Mouse (Mus musculus) layer of hippocampus, adult 11-12 months (tissue): ENCODE measurements around the gene Drd4.

Experiments
- DNase-seq: peaks from one replicate; pipeline ENCODE4 v3.0.0; 2022; ENCODE audit warnings: low spot score

The Drd4 gene

DNA sequence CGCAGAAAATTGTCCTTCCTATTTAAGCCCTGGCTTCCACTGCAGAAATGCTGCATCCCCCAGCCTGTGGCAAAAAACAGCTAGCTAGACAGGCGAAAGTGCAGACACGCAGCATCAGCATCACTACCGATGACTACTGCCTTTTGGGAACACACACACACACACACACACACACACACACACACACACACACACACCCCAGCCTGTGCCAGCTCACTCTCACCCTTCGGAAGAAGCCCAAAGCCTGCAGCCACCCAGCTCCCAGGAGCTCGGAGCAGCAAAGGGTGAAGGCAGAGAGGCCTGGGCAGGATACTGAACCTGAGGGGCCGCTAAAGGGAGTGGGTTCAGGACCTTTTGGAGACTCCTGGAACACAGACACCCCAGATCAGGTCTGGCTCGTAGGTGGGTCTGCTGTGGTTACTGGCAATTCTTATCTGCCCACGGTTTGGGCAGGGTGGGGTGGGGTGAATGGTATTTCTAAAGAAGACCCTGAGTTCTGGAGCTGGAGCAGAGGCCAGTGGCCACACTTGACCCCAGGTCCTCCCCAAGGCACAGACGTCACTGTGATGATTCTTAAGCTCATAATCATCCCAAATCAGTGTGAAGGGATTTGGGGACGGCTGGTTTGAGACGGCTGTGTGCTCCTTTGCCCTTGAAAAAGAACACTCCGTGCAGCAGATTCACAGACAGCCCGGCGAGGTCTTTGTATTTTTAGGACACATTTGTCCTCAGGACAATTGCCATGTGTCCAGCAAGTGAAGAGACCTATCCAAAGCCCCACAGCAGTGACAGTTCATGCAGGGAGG is 980 bp downstream of the Drd4 start:
- DNase-seq, result no peak

DNA sequence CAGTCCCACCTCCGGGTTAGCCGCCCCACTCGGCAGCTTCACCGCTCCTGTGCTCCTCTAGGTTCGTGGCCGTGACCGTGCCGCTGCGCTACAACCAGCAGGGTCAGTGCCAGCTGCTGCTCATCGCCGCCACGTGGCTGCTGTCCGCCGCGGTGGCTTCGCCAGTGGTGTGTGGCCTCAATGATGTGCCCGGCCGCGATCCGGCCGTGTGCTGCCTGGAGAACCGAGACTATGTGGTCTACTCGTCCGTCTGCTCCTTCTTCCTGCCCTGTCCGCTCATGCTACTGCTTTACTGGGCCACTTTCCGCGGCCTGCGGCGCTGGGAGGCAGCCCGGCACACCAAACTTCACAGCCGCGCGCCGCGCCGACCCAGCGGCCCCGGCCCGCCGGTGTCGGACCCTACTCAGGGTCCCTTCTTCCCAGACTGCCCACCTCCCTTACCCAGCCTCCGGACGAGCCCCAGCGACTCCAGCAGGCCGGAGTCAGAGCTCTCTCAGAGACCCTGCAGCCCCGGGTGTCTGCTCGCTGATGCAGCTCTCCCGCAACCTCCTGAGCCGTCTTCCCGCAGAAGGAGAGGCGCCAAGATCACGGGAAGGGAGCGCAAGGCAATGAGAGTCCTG is 2.2 kb downstream of the Drd4 start:
- DNase-seq, result no peak

DNA sequence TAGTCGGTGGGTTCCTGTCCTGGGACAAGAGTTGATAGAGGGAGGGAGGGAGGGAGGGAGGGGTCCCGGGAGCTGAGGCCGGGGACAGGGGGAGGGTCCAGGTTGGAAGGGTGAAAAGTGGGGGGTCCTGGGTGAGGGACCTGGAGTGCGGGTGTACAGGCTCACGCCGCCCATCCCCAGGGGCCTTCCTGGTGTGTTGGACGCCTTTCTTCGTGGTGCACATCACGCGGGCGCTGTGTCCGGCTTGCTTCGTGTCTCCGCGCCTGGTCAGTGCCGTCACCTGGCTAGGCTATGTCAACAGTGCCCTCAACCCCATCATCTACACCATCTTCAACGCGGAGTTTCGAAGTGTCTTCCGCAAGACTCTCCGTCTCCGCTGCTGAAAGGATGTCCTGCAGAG is 2.7 kb downstream of the Drd4 start:
- DNase-seq, result no peak

DNA sequence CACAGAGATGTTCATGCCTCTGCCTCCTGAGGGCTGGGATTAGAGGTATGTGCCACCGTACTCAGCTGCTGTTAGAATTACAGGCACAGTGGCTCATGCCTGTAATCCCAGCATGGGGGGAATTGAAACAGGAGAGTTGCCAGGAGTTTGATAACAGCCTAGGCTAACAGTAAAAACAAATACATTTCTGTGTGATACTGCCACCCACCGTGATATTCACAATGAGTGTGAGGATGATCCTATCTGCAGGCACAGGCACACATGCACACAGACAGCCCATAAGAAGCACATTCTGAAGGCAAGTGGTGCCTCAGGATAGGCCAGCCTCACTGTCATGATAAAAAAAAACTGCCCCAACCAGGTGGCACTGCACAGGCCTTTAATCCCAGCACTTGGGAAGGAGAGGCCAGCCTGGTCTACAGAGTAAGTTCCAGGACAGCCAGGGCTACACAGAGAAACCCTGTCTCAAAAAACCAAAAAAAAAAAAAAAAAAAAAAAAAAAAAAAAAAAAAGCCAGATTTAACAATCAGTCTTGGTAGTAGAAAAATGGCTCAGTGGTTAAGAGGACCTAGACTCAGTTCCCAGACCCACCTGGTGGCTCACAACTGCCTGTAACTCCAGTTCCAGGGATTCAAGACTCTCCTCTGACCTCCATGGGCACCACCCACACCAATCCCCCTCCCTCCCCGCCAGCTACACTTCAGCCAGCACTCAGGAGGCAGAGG is 6.3 kb downstream of the Drd4 start:
- DNase-seq, result no peak

DNA sequence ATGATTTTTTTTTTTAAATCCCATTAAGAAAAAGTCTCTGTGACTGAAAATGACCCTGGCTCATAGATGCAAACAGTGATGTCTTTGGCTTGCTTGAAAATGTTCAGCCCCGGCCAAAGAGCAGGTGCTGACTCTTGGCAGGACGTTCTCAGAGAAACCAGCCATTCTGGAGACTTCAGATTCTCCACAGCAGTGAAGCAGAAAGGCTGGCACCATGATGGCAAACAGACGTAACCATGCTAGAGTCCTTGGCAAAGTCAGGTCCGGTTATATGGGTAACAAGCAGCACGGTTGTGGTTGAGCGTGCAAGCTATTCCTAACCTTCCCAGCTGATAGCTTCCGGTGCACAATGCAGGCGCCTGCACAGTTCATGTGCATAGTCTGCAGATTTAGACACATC is 7.4 kb downstream of the Drd4 start:
- no peak for DNase-seq

DNA sequence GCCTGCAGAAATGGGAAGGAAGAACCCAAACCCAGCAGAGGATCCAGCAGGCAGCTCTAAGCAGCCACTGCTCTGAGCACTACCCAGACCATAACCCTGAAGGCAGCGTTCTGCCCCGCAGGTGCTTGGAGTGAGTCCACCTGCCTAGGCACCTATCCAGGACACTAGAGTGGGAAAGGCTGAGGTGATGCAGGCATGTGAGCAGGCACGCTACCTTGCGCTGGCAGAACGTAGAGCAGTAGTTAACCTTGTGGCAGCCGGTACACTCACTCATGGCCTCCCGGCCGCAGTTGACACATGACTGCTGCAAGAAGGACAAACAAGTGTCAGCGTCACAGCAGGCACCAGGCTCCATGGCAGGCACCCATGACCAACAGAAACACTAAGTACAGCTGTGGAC is 9.6 kb downstream of the Drd4 start:
- no peak for DNase-seq

DNA sequence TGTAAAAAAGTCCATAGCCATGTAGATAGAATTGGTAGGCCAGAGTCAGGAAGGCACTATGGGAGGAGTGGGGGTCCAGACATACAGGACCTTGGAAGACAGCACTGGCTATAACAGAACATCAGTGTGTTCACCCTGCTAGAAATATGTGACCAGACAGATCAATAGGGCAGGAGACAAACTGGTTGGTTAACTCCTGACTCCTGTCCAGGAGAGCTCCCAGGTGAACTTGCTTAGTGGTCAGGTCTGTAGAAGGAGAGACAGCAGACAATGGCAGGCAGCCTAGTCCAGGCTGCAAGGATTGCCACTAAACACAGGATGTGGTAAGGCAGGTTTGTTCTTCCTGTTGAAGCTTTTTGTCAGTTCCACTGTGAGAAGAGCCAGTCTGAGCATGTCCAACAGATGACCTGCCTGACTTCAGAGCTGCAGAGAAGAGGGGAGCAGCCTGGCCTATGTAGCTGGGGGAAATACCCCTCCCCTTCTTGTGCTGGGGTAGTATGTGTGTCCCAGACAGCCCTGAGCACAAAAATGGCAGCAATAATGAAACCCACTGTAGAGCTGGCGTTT is 11.0 kb downstream of the Drd4 start:
- DNase-seq, result no peak

DNA sequence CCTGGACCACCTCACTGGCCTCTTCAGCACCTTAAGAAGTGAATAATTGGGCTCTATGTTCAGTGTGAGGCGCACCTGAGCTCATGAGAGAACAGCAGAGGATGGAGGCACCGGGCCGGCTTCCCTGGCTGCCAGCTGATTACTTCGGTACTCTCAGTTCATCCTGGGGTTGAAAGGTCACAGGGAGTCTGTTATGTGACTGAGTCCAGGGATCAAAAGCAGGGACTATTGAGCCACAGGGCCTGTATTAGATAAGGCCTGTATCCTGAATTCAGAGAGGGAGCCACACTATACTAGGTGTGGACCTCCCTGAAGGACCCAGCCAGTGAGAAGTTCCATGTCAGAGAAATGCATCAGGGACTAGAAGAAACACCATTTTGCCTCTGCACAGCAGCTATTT is 12.7 kb downstream of the Drd4 start:
- DNase-seq, result no peak

DNA sequence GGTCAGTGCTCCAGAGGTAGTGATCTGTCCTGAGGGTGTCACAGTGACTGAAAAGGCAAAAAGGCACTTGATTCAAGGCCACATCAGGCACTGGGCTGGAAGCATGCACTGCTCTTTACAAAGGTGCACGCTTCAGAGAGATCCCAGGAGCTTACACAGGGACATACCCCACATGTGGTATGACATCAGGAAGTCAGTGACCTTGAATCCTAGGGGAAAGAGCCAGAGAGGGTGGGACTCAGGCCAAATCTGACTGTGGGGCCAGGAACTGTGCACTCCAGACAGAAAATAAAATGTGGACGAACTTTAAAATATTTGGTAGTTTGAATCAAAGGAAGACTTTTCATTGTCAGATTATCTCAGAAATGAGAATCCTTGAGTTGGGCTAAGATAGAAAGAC is 22.6 kb downstream of the Drd4 start:
- DNase-seq, result no peak

DNA sequence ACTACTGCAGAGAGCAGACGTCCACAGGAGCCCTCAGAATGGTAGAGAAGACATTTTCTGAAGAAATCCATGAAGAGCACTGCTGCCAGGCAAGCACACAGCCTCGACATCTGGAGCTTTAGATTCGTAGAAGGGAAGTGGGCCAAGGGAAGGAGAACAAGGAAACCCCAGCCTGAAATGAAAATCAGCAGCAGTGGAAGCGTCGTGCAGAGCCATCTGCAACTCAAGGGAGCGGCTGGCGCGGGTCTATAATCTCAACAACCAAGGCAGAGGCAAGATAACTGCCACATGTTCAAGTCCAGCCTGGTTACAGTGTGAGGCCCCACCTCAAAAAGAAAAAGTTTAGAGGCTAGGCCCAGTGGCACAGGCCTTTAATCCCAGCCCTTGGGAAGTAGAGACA is 23.3 kb downstream of the Drd4 start:
- no peak for DNase-seq

DNA sequence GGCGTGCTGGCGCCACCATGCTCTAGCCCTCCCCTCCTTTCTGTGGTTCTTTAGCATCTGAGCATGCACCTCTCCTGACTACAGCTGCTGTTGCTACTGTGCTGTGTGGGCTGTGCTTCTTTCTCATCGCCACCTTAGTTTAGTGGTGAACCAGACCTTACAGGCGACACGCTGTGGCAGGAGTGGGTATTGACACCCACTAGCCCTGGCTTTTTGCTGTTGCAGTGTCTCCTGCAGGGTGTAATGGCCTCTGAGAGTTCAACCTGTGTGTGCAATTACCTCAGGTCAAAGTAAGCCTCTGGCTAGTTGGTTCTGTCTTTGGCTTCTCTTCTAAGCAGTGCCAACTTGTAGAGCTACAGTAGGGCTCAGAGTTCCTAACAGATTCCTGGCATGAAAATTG is 24.2 kb downstream of the Drd4 start:
- no peak for DNase-seq

DNA sequence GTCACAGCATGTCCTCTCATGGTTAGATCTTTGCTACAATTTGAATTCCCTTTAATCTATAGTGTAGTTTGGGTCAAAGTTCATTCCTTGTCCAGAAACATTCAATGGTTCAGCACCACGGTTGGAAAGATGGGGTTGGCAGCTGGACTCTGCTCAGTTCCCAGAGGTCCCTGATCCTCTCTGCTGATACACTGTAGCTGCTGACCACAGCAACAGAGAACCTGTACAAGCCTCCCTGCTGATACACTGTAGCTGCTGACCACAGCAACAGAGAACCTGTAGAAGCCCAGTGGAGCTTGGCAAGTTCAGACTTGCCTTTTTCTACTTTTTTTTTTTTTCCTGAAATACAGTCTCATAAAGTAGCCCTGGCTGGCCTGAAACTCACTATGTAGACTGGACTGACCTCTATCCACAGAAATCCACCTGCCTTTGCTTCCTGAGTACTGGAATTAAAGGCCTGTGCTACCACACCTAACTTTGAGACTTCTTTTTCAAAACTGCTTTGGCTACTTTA is 25.9 kb downstream of the Drd4 start:
- DNase-seq, result no peak

DNA sequence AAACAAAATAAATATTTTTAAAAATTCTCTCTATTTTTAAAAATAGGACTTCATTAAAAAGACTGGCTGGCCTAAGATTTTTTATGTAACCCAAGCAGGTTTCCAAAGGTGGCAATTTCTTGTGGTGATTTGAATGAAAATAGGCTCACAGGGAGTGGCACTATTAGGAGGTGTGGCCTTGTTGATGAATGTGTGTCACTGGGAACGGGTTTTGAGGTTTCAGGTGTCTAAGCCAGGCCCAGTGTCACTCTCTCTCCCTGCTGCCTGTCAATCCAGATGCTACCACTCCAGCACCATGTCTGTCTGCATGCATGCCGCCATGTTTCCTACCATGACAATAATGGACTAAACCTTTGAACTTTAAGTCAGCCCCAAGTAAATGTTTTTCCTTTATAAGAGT is 27.6 kb downstream of the Drd4 start:
- DNase-seq, result no peak

DNA sequence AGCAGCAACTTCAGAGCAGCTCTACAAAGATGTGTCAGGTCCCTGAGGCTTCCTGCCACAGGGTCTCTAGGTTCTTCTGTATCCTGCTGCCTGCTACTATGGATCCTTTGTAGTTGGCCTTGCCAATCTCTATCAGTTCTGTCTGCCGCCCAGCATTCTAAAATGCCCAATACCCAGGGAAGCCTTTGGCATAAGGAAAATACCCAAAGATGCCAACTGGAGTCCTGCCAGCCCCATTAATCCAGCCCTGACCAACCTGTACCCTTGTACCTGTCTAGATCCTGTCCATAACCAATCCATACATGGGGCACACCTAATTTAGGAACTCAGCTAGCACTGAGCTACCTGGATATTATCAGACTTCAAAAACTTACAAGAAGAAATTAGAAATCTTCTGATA is 32.9 kb downstream of the Drd4 start:
- no peak for DNase-seq

DNA sequence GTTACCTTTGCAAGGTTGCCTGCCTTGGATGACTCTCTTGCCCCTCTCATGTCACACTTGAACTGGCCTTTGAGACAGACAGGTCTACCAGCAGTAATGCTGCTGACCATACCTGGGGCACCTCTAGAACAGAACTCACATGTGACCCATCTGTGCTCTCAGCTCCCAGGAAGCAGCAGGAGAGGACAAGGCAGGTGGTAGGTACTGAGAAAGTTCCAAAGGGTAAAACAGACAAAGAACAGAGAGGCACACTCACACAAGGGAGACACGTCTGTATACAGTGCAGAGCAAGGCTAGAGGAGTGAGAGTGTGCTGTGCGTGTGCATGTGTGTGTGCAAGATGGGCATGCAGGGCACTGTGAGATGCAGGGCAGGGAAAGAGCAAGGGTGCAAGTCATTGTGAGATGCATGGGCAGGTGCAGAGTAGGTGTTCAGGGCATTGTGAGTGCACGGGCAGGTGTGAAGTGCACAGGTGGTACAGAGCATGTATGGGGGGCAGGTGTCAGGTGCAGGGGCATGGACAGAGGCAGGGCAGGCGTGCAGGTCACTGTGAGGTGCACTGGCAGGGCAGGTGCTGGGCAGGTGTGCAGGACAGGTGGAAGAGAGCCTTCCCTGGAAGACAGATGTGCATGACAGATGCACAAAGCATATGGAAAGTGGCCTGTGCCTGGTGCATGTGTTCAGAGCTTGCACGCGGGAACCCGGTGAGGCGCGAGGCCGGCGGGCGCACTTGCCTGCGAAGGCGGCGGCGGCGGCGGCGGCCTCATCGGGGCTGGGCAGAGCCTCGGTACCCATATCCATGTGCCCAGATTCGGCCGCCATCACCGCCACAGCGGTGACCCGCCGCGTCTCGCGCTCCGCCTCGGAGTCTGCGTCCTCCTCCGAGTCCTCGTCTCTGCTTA is 35.0 kb downstream of the Drd4 start:
- DNase-seq, result peak; percentile 39

DNA sequence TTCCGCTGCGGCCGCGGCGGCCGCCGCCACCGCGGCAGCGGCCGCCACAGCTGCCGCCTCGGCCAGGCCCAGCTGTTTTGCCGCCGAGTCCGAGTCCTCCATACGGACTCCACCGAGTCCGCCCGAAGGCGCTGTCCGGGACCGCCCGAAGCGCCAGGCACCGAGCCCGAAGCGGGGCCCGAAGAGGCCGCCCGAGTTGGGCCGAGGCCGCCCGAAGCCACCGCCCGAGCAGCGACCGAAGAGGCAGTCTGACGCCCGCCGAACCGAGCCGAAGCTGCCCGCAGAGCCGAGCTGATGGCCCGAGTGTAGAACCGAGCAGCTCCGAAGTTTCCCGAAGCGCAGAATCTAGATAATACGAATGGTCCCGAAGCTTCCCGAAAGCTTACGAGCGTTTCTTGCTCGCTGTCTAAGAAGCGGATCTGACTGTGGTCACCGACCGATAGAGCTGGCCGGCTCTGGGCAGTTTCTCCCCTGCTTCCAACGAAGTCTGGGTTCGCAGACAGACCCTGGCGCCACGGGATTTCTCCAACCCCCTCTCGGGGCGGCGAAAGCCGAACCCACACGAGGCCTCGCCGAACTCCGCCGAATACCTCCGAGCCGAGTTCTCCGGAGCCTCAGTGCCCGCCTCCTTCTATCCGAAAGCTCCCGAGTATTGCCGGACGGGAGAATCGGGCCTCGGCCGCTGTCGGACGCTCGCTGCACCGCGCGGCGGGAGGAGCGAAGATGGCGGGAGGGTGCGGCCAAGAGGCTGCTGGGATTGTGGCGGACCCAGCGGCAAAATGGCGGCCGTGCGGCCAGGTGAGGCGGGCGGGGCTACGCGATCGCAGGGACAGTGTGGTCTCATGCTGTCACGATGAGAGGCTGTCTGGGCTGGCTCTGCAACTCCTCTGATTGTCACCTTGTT is 35.9 kb downstream of the Drd4 start, which contains the start of the genes Deaf1 and Tmem80:
Deaf1 (minus strand) TSS at position 222 of the 904 bp plus-strand sequence.
Tmem80 (plus strand) TSS at position 271 of the 904 bp plus-strand sequence.
- DNase-seq, result peak; percentile 100

DNA sequence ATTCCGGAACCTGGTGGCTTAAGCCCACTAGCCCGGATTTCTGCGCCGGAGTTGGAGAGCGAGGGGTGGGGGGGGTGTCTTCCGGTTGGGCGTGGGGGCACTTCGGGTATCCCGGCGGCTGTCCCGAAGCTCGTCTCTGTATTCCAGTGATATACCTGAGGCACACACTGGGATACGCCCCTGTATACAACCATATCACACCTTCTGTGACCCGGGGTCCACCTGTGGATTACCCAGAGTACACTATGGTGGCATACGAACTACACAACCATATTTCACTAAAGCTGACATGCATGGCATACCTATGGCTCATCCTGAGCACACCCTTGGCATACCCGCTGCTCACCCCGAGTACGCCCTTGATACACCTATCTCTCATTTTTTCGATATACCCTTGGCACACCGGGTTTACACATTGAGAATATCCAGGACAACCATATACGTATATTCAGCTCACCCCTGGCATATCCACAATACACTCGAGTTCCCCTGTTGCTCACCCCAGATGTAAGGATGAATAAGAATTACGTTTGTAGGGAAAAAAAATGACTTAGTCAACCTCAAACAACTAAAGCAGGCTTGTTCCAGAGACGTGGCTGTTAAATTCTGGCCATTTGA is 36.7 kb downstream of the Drd4 start:
- no peak for DNase-seq

DNA sequence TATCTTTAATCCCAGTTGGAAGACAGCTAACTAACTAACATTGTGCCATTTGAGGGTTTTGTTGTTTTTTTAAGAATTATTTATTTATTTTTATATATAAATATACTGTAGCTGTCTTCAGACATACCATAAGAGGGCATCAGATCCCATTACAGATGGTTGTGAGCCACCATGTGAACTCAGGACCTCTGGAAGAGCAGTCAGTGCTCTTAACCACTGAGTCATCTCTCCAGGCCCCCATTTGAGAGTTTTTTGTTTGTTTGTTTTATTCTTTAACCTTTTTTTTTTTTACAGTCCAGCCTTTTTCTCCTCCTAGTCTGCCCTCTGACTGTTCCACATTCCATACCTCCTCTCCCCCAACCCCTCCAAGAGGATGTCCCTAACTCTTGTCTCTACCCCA is 38.9 kb downstream of the Drd4 start:
- DNase-seq, result no peak

DNA sequence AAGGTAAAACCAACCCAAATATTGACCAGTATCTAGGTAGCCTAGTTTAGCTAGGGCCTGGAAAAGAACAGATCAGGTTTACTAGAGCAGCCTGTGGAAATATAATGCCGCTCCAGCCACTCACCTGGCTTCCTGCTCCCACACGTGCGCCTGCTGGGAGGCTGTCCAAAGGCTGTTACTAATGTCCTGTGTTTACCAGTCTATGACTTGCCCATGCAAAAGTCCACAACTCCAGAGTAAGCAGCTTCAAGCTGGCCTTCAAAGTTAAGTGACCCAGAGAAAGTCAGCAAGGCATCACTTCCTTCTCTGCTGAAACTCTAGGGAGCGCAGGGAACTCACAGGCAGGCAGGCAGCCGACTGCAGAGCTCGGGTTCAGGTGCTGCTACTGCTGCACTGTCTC is 40.2 kb downstream of the Drd4 start:
- DNase-seq, result no peak

DNA sequence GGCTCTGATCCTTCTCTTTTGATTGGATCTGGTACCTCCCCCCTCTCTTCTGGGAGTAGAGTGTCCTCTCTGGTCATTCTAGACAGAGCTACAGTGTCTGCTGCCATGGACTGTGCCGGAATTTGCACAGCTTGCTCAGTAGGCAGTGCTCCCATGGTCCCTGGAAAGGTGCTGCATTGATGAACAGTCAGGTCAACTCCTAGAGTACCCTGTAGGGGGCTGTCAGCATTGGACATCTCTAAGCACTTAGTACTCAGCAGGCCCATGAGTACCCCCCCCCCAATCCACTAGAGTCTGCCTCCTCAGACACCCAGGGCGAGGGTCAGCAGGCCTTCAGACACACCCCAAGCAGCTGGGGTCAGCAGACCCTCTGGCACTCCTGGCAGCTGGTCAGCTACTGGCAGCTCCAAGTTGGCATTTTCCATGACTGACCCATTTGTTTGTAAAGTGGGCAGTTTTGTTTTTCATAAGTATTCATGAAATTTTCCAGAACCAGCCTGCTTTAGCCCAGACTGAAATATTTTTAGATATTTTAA is 43.3 kb downstream of the Drd4 start:
- DNase-seq, result no peak
